Mouse (Mus musculus) liver, embryonic 14.5 days (tissue): ENCODE data around the gene Anxa7. TPM values are rescaled to one million over a fixed set of nuclear protein-coding genes. Genes with fewer than 3 reads are reported as not detected.

ENCODE experiments used
- ATAC-seq: fragments of 200-750 bp; cut with Nextera tagmentation; 2 replicates; pipeline ENCODE4 v1.8.0; 2017; ENCODE audit warnings: moderate number of reproducible peaks, mild to moderate bottlenecking, moderate library complexity; ENCODE audit not compliant: insufficient read depth
- DNase-seq, 3 experiments: peaks; one replicate each; pipeline ENCODE4 v3.0.0-alpha.2; 2012 to 2013; ENCODE audit warnings: low read depth in 3 of 3, low spot score in 3 of 3
- H3K27ac ChIP-seq: fragments of 300-500 bp; sonication (generic); 2 replicates; pipeline ENCODE4 v1.5.1; 2014; ENCODE audit warnings: moderate library complexity, mild to moderate bottlenecking, control low read depth, inconsistent platforms
- H3K27me3 ChIP-seq: fragments of 300-500 bp; sonication (generic); 2 replicates; pipeline ENCODE4 v1.6.1; 2014; ENCODE audit warnings: mild to moderate bottlenecking, low read length, moderate library complexity; ENCODE audit not compliant: control insufficient read depth, insufficient read depth
- H3K36me3 ChIP-seq: fragments of 300-500 bp; sonication (generic); replicated peaks from 2 replicates; pipeline ENCODE4 v1.6.1; 2014; ENCODE audit warnings: low read depth; ENCODE audit not compliant: control insufficient read depth, insufficient read depth
- H3K4me1 ChIP-seq, 2 experiments: fragments of 200-500 bp in 1 of 2; fragments of 300-500 bp in 1 of 2; sonication (generic) in 1 of 2; replicated peaks; 2 replicates each; pipeline ENCODE4 v1.6.1; 2012 to 2014; ENCODE audit warnings: antibody characterized with exemption in 1 of 2, inconsistent platforms in 1 of 2, low read length in 1 of 2; ENCODE audit not compliant: control insufficient read depth in 2 of 2, insufficient read depth in 2 of 2
- H3K4me2 ChIP-seq: fragments of 300-500 bp; sonication (generic); 2 replicates; pipeline ENCODE4 v1.6.1; 2014; ENCODE audit warnings: low read depth, mild to moderate bottlenecking, control low read depth, moderate library complexity
- H3K4me3 ChIP-seq, 2 experiments: fragments of 200-500 bp in 1 of 2; fragments of 300-500 bp in 1 of 2; sonication (generic) in 1 of 2; 2 replicates each; pipeline ENCODE4 v1.5.1; 2012 to 2014; ENCODE audit warnings: low read depth in 2 of 2, low read length in 2 of 2, mild to moderate bottlenecking in 2 of 2, control low read depth in 1 of 2, inconsistent platforms in 1 of 2, moderate library complexity in 1 of 2; ENCODE audit not compliant: insufficient read depth in 1 of 2
- H3K9ac ChIP-seq: fragments of 300-500 bp; sonication (generic); replicated peaks from 2 replicates; pipeline ENCODE4 v1.6.1; 2014; ENCODE audit warnings: mild to moderate bottlenecking, control low read depth, moderate library complexity
- H3K9me3 ChIP-seq: fragments of 300-500 bp; sonication (generic); 2 replicates; pipeline ENCODE4 v1.6.1; 2016; ENCODE audit warnings: low read length, mixed read lengths; ENCODE audit not compliant: control insufficient read depth
- CTCF ChIP-seq: IDR thresholded peaks from 2 replicates; pipeline ENCODE4 v1.5.1; 2016; ENCODE audit warnings: antibody characterized with exemption, low read depth, control low read depth
- EP300 ChIP-seq: IDR thresholded peaks from 2 replicates; pipeline ENCODE4 v1.6.1; 2016; ENCODE audit warnings: antibody characterized with exemption, low read depth
- WGBS: fragments of 180-500 bp; shearing (Covaris S2); extraction: QIAGEN DNeasy Blood & Tissue Kit; methylation state at CpG from one replicate; pipeline ENCODE4 v1.1.7; 2014; ENCODE audit not compliant: insufficient replicate concordance; 5-methylcytosine and 5-hydroxymethylcytosine counted together
- polyA plus RNA-seq, 2 experiments: library from polyadenylated mRNA; depleted of rRNA in 1 of 2; stranded (reverse) in 1 of 2; unstranded in 1 of 2; fragments of >200 nt; fragmentation: Nextera tagmentation in 1 of 2; extraction: Ambion mirVana in 1 of 2; gene quantifications; 2 replicates each; pipeline versions ENCODE4 v1.2.1 to v1.2.3; 2012 to 2014

Gene Anxa7
- polyA plus RNA-seq (2012; rRNA removed) (28.7 and 36.6 TPM in 2 replicates), polyA plus RNA-seq (2014; fragmentation: Nextera tagmentation; extraction: Ambion mirVana) (41.6 and 43.6 TPM in 2 replicates)

DNA sequence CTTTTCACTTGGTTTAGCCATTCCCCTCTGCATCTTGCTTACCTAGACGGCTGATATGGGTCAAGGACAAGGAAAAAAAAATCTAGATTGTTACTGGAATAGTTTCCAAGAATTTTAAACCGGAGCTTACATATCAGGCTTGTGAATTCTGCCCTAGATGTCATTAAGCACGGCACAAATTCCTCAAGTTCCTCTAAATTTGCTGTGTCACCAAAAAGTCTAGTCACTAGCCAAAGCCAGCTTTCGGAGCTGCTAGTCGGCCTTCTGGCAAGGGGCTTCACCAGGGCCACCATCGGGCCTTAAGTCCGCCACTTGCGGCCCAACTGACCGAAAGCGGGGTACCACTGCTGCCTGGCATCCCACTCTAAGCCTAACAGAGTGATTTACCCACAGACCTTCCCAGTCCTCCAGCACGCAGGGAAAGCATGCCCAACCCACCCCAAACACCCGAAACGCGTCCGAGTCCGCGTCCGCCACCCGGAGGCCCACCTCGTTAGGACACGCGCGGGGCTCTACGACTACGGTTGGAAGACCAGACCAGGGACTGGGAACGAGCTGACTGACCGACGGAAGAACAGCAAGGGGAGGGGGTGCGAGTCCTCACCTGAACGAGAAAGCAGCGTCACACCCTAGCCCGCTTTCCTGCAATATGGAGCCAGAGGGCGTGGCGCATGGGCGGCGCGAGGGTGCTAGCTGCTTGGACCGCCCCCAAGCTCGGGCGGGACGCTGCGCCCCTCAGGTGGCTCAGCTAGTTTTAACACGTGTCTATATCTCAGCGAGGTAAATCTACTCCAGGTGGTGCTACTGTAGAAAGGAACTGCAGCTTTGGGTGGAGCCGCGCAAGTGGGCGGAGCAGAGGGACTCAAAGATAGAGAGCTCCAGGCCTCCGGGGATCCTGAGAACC, at the start of gene Anxa7:
TSS of gene Anxa7 (minus strand) at position 843 of the 904 bp plus-strand sequence.
- ATAC-seq (peak; percentile 77), DNase-seq (peak; percentile 54 to 86 (median 66))
- peak within 1 kb of the TSS; percentile 76 to 93 for H3K4me3 ChIP-seq
- H3K27ac ChIP-seq = peak within 1 kb of the TSS; percentile 93
- H3K27me3 ChIP-seq = no peaks in the 10 kb centered on the region
- H3K9ac ChIP-seq = peak within 1 kb of the TSS; percentile 87
- H3K36me3 ChIP-seq = peaks cover 3% of the 10 kb centered on the region
- H3K9me3 ChIP-seq = no peaks in the 10 kb centered on the region
- H3K4me1 ChIP-seq = peaks cover 20 to 24% of the 10 kb centered on the region in 2 experiments
- H3K4me2 ChIP-seq = peak within 1 kb of the TSS; percentile 81
- under 1% methylated on average over 48 of the region's 48 CpGs for WGBS
- TF ChIP-seq CTCF (peak; percentile 46), EP300 (no peak)

DNA sequence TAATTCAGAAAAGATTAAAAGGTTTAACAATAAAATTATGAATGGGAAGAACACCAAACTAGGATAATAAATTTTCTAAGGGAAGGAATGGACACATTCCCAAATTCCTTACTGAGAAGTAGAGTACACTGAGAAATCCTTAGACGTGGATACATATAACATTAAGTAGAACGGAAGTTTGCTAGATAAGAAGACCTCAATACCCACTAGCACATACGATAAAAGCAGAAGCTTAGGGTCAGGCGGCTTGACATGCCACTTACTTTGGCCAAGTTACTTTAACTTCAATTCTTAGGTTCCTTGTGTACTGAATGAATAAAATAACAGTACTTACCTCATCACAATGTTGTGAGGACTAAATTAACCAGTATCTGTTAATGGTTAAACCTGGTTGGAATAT, 49.7 kb upstream of the Anxa7 start:
- WGBS = 36% methylated on average over 4 of the region's 4 CpGs
- no peak for ATAC-seq
- Histone ChIP-seq H3K4me1 (no peaks in the 10 kb centered on the region), H3K9ac (no peak overlapping the region), H3K4me2 (no peak overlapping the region), H3K27ac (no peak overlapping the region), H3K4me3 (no peak overlapping the region), H3K36me3 (no peaks in the 10 kb centered on the region), H3K9me3 (no peaks in the 10 kb centered on the region), H3K27me3 (no peaks in the 10 kb centered on the region)
- DNase-seq = no peak
- TF ChIP-seq EP300 = no peak
- no peak for TF ChIP-seq CTCF

DNA sequence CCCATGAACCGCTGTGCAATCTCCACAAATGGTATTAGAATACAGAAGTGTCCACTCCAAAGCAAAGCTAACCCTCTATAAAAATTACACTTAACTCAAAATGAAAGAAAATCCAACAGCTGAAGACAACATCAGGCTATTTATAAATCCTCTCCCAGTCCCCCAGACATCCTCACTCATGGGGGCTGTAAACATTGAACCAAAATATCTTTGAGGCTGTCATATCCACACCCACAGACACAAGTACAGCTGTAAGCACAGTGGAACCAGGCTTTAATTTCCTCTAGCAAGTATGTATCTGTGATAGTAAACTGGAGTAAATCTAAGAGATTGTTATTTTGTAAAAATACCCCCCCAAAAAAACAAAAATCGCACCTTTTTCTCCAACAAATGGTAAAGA, 40.2 kb upstream of the Anxa7 start:
- ATAC-seq (no peak), DNase-seq (no peak)
- Histone ChIP-seq H3K4me2 (no peak overlapping the region), H3K4me3 (no peak overlapping the region), H3K9me3 (no peaks in the 10 kb centered on the region), H3K27me3 (no peaks in the 10 kb centered on the region), H3K36me3 (peaks cover 11% of the 10 kb centered on the region), H3K4me1 (no peaks in the 10 kb centered on the region), H3K9ac (no peak overlapping the region), H3K27ac (no peak overlapping the region)
- TF ChIP-seq CTCF (no peak), EP300 (no peak)
- WGBS = 82% methylated on average over 2 of the region's 2 CpGs

DNA sequence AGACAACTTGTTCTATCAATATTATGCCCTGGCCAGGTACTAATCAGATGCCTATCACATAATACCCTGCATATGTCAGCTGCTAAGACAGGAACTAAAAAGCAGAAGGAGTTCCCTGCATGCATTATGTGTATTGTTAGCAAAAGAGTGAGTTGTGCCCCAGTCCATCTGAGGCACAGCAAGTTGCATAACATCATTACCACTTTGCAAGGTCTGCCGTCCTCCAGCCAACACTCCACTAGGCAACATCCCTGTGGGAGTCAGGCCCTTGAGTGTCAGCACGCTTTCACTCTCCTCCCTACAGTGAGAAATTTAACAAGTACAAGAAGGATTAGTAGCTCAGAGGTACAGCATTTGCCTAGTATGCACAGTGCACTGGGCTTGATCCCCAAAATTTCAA, 28.5 kb upstream of the Anxa7 start:
- no peak overlapping the region for H3K4me2 ChIP-seq
- H3K27me3 ChIP-seq = no peaks in the 10 kb centered on the region
- no peak for ATAC-seq
- H3K27ac ChIP-seq = no peak overlapping the region
- no peak overlapping the region for H3K4me3 ChIP-seq
- TF ChIP-seq EP300 = no peak
- TF ChIP-seq CTCF = no peak
- peaks cover 4% of the 10 kb centered on the region for H3K36me3 ChIP-seq
- no peak overlapping the region for H3K9ac ChIP-seq
- no peak for DNase-seq
- 0 out of 4 replicates have a peak, but pooled peaks cover 0 to 1% of the 10 kb centered on the region in 2 experiments for H3K4me1 ChIP-seq
- 83% methylated on average over 2 of the region's 2 CpGs for WGBS
- no peaks in the 10 kb centered on the region for H3K9me3 ChIP-seq

DNA sequence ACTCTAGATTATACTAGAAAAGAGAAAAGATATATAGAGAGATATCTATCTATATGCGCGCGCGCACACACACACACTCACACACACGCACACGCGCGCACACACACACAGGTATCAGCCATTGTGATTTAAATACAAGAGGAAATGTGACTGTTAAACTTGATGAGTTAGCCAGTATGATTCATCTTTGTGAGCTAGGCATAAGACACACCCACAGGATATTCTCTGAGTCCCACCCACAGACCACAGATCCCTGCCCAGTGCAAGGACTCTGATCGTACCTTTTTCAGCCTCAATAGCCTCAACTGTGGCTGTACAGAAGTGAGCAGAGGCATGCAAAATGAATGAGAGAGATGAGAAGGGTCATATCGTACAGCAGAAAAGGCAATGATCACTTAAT, 23.0 kb upstream of the Anxa7 start:
- H3K36me3 ChIP-seq = peaks cover 8% of the 10 kb centered on the region
- H3K4me3 ChIP-seq = no peak overlapping the region
- H3K27me3 ChIP-seq = no peaks in the 10 kb centered on the region
- H3K27ac ChIP-seq = no peak overlapping the region
- DNase-seq (no peak), ATAC-seq (no peak)
- no peak overlapping the region for H3K4me2 ChIP-seq
- H3K9me3 ChIP-seq = no peaks in the 10 kb centered on the region
- H3K9ac ChIP-seq = no peak overlapping the region
- TF ChIP-seq EP300 = no peak
- TF ChIP-seq CTCF = no peak
- no peaks in the 10 kb centered on the region for H3K4me1 ChIP-seq
- 85% methylated on average over 10 of the region's 10 CpGs for WGBS
